Mouse (Mus musculus) heart, adult 18-20 months (tissue): ENCODE results near the gene Wdfy4. TPM values are rescaled to one million over a fixed set of nuclear protein-coding genes. Genes with fewer than 3 reads are reported as not detected.
A peak's percentile ranks its signal among the peaks of the same experiment; 100 is the strongest.

Experiments used
- DNase-seq, 2 experiments: peaks; one replicate each; pipeline ENCODE4 v3.0.0; 2021 to 2022; ENCODE audit warnings: mixed read lengths in 1 of 2
- total RNA-seq, 2 experiments: library from RNA; stranded (reverse); gene quantifications; 2 replicates each; pipeline ENCODE4 v1.2.3; 2021

The Wdfy4 gene
- total RNA-seq, 2 experiments from 2014 or later: 4.0 to 7.5 TPM

DNA sequence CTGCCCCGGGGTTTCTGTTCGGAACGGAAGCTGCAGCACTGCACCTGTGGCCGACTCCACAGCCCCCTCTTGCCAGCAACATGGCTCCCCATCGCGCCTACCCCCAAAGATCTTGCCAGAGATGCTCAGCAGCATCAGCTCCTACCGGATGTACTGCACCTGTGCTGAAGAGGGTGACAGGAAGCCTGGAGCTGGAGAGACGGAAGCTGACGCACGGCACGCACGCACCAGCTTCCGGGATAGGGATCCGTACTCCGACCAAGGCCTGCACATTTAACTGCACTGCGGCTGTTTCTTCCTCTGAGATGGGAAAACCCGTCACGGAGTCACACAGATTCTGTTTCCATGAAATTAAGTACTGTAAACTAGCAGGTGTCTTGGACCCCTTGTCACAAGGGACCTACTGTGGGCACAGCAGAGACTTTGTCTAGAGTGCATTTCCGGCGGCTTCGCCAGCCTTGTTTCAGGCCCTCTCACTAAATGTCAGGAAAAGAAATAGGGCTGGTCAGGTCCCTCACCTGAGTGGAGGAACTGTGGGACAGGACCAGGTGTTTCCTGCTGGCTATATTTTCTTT lies 4.6 kb upstream of the Wdfy4 start:
- no peak for DNase-seq

DNA sequence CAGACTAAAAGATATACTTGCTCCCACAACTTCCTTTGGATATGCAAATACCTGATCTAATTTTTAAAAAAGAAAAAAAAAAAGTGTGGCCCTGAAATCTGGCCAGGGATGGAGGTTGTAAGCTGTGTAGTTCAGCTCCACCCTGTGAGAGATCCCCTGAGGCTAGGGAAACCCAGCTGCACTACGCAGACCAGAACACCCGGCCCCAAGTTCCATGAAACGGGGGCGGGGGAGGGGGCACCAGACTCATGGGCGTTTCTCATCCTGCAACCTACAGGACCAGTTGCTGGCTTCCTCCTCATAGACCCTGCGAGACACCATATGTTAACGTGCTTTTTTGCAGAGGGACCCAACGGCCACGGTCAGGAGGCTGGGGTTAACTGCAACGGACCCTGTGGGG lies 3.9 kb upstream of the Wdfy4 start:
- DNase-seq: no peak

DNA sequence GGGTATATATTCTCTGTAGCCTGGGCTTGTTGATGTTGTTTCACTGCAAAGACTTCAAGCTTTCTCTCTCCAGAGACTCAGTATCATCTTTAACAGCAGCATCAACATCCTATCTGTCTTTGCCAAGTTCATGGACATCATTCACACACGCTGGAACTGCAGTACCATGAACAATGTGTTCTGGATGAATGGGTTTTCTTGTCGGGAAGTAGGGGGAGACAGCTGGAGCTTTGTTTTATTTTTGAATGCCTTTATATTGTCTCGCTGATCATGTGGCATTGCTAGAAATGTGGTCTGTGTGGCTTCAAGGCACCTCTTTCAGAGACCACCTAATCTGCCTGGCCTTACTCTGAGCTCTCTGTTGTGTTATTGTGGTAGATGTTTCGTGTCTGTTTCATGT lies 1.9 kb upstream of the Wdfy4 start:
- no peak for DNase-seq

- DNase-seq: no peak
Observed at GRCm38 (mm10) chr14:33180102-33180501, 5.2 kb downstream of the Wdfy4 start.

GRCm38 (mm10) chr14:33175059-33175821 lies 10.1 kb downstream of the Wdfy4 start:
- DNase-seq: peak; percentile 50 to 51

GRCm38 (mm10) chr14:33171942-33172341 lies 13.4 kb downstream of the Wdfy4 start:
- DNase-seq: no peak

GRCm38 (mm10) chr14:33168750-33169149 lies 16.6 kb downstream of the Wdfy4 start:
- no peak for DNase-seq

GRCm38 (mm10) chr14:33162238-33162637 lies 23.1 kb downstream of the Wdfy4 start:
- peak in 1 of 2 experiments; percentile 26 for DNase-seq

- no peak for DNase-seq
Observed at GRCm38 (mm10) chr14:33158268-33158667, 27.0 kb downstream of the Wdfy4 start.

DNA sequence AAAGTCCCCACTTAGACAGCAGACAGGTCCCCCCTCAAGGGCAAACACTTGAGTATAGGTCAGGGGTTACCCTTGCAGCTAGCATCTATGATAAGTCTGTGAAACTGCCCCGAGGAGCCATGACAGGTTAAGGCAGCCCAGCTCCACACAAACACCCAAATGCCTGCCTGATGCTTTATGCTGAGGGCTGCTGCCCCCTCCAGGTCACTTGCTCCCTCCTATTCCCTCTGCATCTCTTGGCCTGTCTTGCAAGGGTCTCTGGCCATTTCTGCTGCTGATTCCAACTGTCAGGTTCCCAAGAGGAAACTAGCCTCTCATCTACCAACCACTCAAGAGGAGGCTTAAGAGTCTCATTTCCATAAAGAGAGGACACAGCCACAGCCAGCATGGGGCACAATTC lies 32.4 kb downstream of the Wdfy4 start:
- DNase-seq: peak; percentile 7 to 20

DNA sequence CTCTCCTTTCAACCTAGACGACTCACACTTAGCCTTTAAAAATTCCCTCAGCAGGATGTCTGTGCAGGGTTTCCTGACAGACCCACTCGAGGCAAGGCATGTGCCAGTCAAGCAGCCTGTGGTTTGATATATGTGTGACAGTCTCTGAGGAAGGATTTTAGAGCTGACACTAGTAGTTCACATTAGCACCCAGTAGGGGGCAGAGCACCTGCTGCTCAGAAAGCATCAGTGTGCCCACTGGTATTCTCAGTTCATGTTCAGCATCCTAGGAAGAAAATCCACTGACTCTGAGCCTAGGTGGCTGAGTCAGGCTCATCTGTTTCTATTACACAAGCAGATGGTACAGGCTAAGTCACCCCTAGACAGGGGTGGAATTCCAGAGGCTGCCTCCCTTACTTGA lies 39.0 kb downstream of the Wdfy4 start:
- DNase-seq: peak in 1 of 2 experiments; percentile 19

- DNase-seq: no peak
Observed at GRCm38 (mm10) chr14:33136843-33137242, 48.5 kb downstream of the Wdfy4 start.

- DNase-seq: no peak
Observed at GRCm38 (mm10) chr14:33135170-33135569, 50.1 kb downstream of the Wdfy4 start.

GRCm38 (mm10) chr14:33131044-33131758 lies 54.1 kb downstream of the Wdfy4 start:
- DNase-seq: no peak

- no peak for DNase-seq
Observed at GRCm38 (mm10) chr14:33116590-33116989, 68.7 kb downstream of the Wdfy4 start.

- no peak for DNase-seq
Observed at GRCm38 (mm10) chr14:33104809-33105208, 80.5 kb downstream of the Wdfy4 start.

DNA sequence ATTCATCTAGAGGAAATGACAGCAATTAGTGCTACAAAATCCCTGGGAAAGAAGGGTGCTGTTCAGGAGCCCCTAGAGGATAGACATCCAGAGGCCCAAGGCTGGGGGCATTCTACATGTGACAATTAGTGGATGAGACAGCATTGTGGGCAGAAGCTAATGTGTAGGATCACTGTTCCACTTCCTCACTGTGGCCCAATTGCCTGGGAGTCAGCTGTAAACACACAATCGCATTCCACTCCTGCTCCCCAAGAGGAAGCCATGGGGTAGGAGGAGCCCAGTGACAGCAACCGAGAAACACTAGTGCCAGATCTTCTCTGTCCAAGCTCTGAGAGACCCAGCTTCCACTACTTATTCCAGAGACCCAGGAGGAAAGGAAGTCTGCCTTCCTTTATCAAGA lies 83.7 kb downstream of the Wdfy4 start:
- DNase-seq: no peak

DNA sequence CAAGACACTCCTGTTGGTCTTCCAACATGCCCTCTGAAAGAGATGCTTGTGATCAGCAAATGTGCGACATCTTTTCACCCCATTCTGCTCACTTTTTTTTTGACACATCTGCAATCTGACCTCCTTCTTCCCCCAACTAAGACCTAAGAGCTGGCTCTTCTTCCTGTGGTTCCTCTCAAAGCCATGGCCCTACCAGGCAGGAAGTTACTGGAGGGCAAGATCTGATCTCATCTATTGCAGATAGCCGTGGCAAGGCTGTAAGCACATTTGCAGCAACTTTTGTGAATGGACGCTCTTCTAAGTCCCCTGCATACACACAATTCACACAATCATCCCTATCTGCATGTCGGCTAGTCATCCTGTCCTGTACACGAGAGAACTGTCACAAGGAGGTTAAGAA lies 85.4 kb downstream of the Wdfy4 start:
- DNase-seq: no peak

GRCm38 (mm10) chr14:33099111-33099510 lies 86.2 kb downstream of the Wdfy4 start:
- no peak for DNase-seq

GRCm38 (mm10) chr14:33096462-33096861 lies 88.8 kb downstream of the Wdfy4 start:
- no peak for DNase-seq

GRCm38 (mm10) chr14:33083326-33083725 lies 102.0 kb downstream of the Wdfy4 start:
- DNase-seq: no peak

GRCm38 (mm10) chr14:33082301-33082700 lies 103.0 kb downstream of the Wdfy4 start:
- DNase-seq: peak; percentile 3 to 6

DNA sequence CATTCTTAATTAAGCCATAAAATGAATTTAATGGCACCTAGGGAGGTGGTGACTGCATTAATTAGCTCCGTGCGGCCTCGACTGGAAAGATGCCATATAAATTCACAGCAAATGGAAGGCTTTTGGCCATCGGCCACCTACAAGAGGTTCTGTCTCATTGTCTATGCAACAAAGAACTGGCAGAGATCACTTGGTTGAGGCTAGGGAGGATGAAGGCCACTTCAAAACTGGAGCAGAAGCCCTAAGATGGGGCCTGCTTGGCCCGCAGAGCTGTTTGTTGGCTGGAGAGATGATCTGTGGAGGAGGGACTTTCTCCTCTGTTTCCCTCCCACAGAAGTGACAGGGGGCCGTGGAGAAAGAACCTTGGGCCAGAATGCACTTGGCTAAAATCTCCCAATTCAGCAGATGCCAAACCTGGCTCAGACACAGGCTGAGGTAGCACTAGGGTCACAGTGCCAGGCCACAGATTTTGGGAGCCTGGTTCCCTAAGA lies 103.9 kb downstream of the Wdfy4 start:
- no peak for DNase-seq
